Comparison of ENCODE assay signal across 25 mouse cellular contexts in genomic region chr11:88843305-88843704, GRCm38 (mm10). TPM values are rescaled to one million over a fixed set of nuclear protein-coding genes. Genes with fewer than 3 reads are reported as not detected.
"Had no signal": no experiment of that assay in that cellular context is flagged by ENCODE, and none has a peak within 500 bp of the region (broad histone marks: within the 10 kb centered on the region; RNA-seq: fewer than 3 reads in every experiment).

No protein-coding gene starts in this region.

- ATAC-seq: midbrain, embryonic 13.5 days; midbrain, embryonic 16.5 days had no signal

- H3K4me2 ChIP-seq: kidney, embryonic 15.5 days; liver, embryonic 11.5 days; lung, embryonic 15.5 days; midbrain, embryonic 13.5 days; neural tube, embryonic 13.5 days had no signal

- H3K9ac ChIP-seq: kidney, embryonic 15.5 days; liver, embryonic 14.5 days; lung, embryonic 15.5 days; midbrain, embryonic 13.5 days; neural tube, embryonic 13.5 days had no signal

- H3K27ac ChIP-seq: kidney, embryonic 15.5 days; layer of hippocampus, adult 2 months; left cerebral cortex, adult 2 months; liver, embryonic 14.5 days; lung, embryonic 15.5 days; midbrain, embryonic 10.5 days; midbrain, embryonic 13.5 days; neural tube, embryonic 13.5 days had no signal

- DNase-seq: kidney, adult 11 months; kidney, adult 8-10 months; kidney, postnatal 14 days; kidney, postnatal 4 days; layer of hippocampus, postnatal 36 days; lung, adult 18-20 months; lung, postnatal 10 days; lung, postnatal 36 days; retina, postnatal 1 day; right cerebral cortex, postnatal 25 days; spleen, adult 18-20 months; thymus, postnatal 25 days had no signal

- H3K9me3 ChIP-seq: kidney, embryonic 15.5 days; lung, embryonic 15.5 days; megakaryocyte, embryonic 14.5 days; midbrain, embryonic 10.5 days; midbrain, embryonic 13.5 days; neural tube, embryonic 13.5 days had no signal

- H3K27me3 ChIP-seq: kidney, embryonic 15.5 days; lung, embryonic 15.5 days; megakaryocyte, embryonic 14.5 days; midbrain, embryonic 13.5 days; neural tube, embryonic 13.5 days had no signal

- H3K4me3 ChIP-seq: kidney, embryonic 15.5 days; layer of hippocampus, adult 2 months; left cerebral cortex, adult 2 months; lung, embryonic 15.5 days; megakaryocyte, embryonic 14.5 days; midbrain, embryonic 10.5 days; midbrain, embryonic 13.5 days; myocyte; neural tube, embryonic 13.5 days had no signal

RNA-seq across cellular contexts. Expression of gene Akap1, which starts 21.1 kb away (rescaled TPM):
- total RNA-seq: neutrophil, adult 5-6 weeks had no signal
